Mouse (Mus musculus) heart, adult 2 months (tissue): ENCODE results near the gene Celf5.

Experiments
- CTCF ChIP-seq: fragments of 200-600 bp; IDR thresholded peaks from 2 replicates; pipeline ENCODE4 v1.8.1; 2022; ENCODE audit warnings: antibody characterized with exemption, mild to moderate bottlenecking, moderate library complexity
- EP300 ChIP-seq: fragments of 200-500 bp; IDR thresholded peaks from 2 replicates; pipeline ENCODE4 v1.6.1; 2011; ENCODE audit warnings: low read depth, low read length, control low read depth; ENCODE audit not compliant: insufficient read depth

DNA sequence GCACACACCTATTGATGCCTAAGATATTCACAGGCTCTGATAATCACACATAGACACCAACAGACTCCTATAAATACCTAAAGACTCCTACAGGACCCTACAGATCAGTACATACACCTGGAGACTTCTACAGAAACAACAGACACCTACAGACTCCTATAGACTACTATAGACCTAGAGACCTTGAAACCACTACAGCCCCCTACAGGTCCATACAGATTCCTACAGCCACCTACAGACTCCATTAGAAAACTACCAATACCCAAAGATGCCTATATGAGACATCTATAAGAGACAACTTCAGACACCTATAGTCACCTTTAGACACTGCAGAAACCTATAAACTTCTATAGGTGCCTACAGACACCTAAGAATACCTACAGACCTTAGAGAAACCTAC, 41.5 kb downstream of the Celf5 start:
- TF ChIP-seq CTCF (peak; percentile 82), EP300 (no peak)
